12 mouse cellular contexts compared by ENCODE assay signal in the genomic region with DNA sequence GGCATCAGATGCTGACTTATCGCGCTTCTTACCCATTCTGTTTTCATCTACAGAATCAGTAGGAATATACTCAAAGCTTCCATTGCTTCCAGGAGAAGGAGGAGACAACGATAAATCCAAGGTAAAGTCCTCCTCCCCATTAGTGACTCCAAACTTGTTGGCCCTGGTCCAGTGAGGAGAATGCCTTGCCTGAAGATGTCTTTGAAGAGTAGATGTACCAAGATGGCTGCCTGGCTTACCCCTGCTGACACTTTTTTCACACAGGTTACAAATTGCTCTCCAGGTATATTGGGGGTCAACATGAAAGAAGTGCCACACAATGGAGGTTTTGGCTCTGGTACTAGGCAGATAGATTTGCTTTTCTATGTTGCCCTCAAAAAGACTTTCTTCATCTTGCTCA. TPM values are rescaled to one million over a fixed set of nuclear protein-coding genes. Genes with fewer than 3 reads are reported as not detected.
DNase-seq lines count a peak whose midpoint lies in the region; ATAC-seq and TF ChIP-seq lines count a peak whose summit lies in the region.
"Had no signal": no experiment of that assay in that cellular context is flagged by ENCODE, and none has a peak within 500 bp of the region (broad histone marks: within the 10 kb centered on the region; RNA-seq: fewer than 3 reads in every experiment).

No protein-coding gene starts in this region.

- H3K4me1 ChIP-seq in heart, embryonic 14.5 days (ENCODE audit: control insufficient read depth in 2 of 2, insufficient read depth in 2 of 2, low read length in 2 of 2) = peaks cover 15 to 45% of the 10 kb centered on the region in 2 experiments
- H3K4me1 ChIP-seq in lung, embryonic 15.5 days = peaks cover 43% of the 10 kb centered on the region
- H3K4me1 ChIP-seq in lung, adult 2 months (ENCODE audit: control insufficient read depth, insufficient read depth, low read length) = peaks cover 19% of the 10 kb centered on the region
- H3K4me1 ChIP-seq in stomach, embryonic 14.5 days (ENCODE audit: control insufficient read depth, insufficient read depth, low read length) = peaks cover 34% of the 10 kb centered on the region

- H3K9me3 ChIP-seq in heart, embryonic 14.5 days (ENCODE audit: control insufficient read depth, low read length) = no peaks in the 10 kb centered on the region
- no peaks in the 10 kb centered on the region for H3K9me3 ChIP-seq in lung, embryonic 15.5 days
- H3K9me3 ChIP-seq in stomach, embryonic 14.5 days (ENCODE audit: control insufficient read depth, low read depth, low read length) = no peaks in the 10 kb centered on the region
- H3K9me3 ChIP-seq: G1E had no signal

- H3K4me3 ChIP-seq in heart, embryonic 14.5 days (ENCODE audit: control insufficient read depth in 1 of 2, insufficient read depth in 1 of 2, low read depth in 1 of 2, low read length in 2 of 2) = no peak overlapping the region
- H3K4me3 ChIP-seq in lung, embryonic 15.5 days = peak overlapping the region; percentile 3; the same call in 1 of the 2 replicates
- no peak overlapping the region for H3K4me3 ChIP-seq in lung, adult 2 months (replicated peaks; ENCODE audit: extremely low read depth, low read depth, low read length)
- no peak overlapping the region for H3K4me3 ChIP-seq in stomach, embryonic 14.5 days (ENCODE audit: low read depth, low read length)

- no peak overlapping the region for H3K27ac ChIP-seq in heart, embryonic 14.5 days (replicated peaks in 1 of 2; ENCODE audit: control insufficient read depth in 1 of 2, insufficient read depth in 1 of 2, low read depth in 2 of 2, low read length in 2 of 2)
- H3K27ac ChIP-seq in lung, embryonic 15.5 days = no peak overlapping the region
- H3K27ac ChIP-seq in stomach, embryonic 14.5 days (ENCODE audit: low read length) = no peak overlapping the region
- H3K27ac ChIP-seq: liver, embryonic 14.5 days had no signal

- ATAC-seq in heart, embryonic 14.5 days (ENCODE audit: insufficient number of reproducible peaks, insufficient read depth, low FRiP score, low read depth) = no peak
- ATAC-seq in lung, embryonic 15.5 days (ENCODE audit: borderline replicate concordance, extremely low read depth, low FRiP score, low TSS enrichment) = no peak
- ATAC-seq in stomach, embryonic 14.5 days (ENCODE audit: insufficient number of reproducible peaks, insufficient read depth, low FRiP score, low read depth) = no peak
- ATAC-seq: activated CD4-positive, CD25-positive, alpha-beta regulatory T cell, adult 4 months had no signal

- peak overlapping the region; percentile 94 for H3K4me2 ChIP-seq in heart, embryonic 14.5 days (ENCODE audit: low read length)
- peak overlapping the region; percentile 75; the same call in 1 of the 2 replicates for H3K4me2 ChIP-seq in lung, embryonic 15.5 days
- peak overlapping the region; percentile 85; the same call in 1 of the 2 replicates for H3K4me2 ChIP-seq in stomach, embryonic 14.5 days (replicated peaks; ENCODE audit: low read depth, low read length)

- no peak for TF ChIP-seq CTCF in lung, adult 2 months (IDR thresholded peaks at IDR 0.05; ENCODE audit: insufficient read depth, low read length)

- TF ChIP-seq POLR2A in lung, adult 2 months (IDR thresholded peaks at IDR 0.05; ENCODE audit: borderline replicate concordance, extremely low read depth, low read depth, low read length) = no peak

- no peaks in the 10 kb centered on the region for H3K27me3 ChIP-seq in heart, embryonic 14.5 days (ENCODE audit: control insufficient read depth, insufficient read depth, low read length)
- no peaks in the 10 kb centered on the region for H3K27me3 ChIP-seq in lung, embryonic 15.5 days
- H3K27me3 ChIP-seq in stomach, embryonic 14.5 days (ENCODE audit: control insufficient read depth, insufficient read depth, low read length) = no peaks in the 10 kb centered on the region

- H3K36me3 ChIP-seq in heart, embryonic 14.5 days (ENCODE audit: control insufficient read depth, insufficient read depth, low read length) = peaks cover 44% of the 10 kb centered on the region
- H3K36me3 ChIP-seq in lung, embryonic 15.5 days = peaks cover 29% of the 10 kb centered on the region
- peaks cover 28% of the 10 kb centered on the region for H3K36me3 ChIP-seq in stomach, embryonic 14.5 days (ENCODE audit: control insufficient read depth, insufficient read depth, low read length)

- H3K9ac ChIP-seq in heart, embryonic 14.5 days (ENCODE audit: low read length) = peak overlapping the region; percentile 35; the same call in 1 of the 2 replicates
- no peak overlapping the region for H3K9ac ChIP-seq in lung, embryonic 15.5 days
- H3K9ac ChIP-seq in stomach, embryonic 14.5 days (replicated peaks; ENCODE audit: low read depth, low read length) = no peak overlapping the region

- WGBS in heart, embryonic 14.5 days = 73% methylated on average over 3 of the region's 3 CpGs
- 71% methylated on average over 3 of the region's 3 CpGs for WGBS in lung, embryonic 15.5 days
- WGBS in lung, adult 2 months = 77% methylated on average over 3 of the region's 3 CpGs
- WGBS in stomach, embryonic 14.5 days = 84% methylated on average over 3 of the region's 3 CpGs

- DNase-seq in cerebellum, adult 8-10 months = peak; percentile 18
- DNase-seq in cerebellum, adult 11-12 months = no peak
- DNase-seq in heart, postnatal 36 days = no peak
- DNase-seq in lung, adult 2 months = no peak
- DNase-seq in left cerebral cortex, postnatal 10 days (ENCODE audit: extremely low spot score in 1 of 2, low spot score in 2 of 2) = no peak
- DNase-seq: kidney, adult 8-10 months had no signal

- intact Hi-C loops in heart, postnatal 36 days (cut with DNase I) = no loop called here
- intact Hi-C loops in left cerebral cortex, postnatal 10 days (cut with DNase I) = no loop called here

RNA-seq across cellular contexts. Expression of gene Zbed6, which starts 1.8 kb away (rescaled TPM):
- not detected in 2 replicates for polyA plus RNA-seq in heart, embryonic 14.5 days (2014; fragmentation: Nextera tagmentation; extraction: Ambion mirVana)
- total RNA-seq in heart, postnatal 36 days (2021) = 1 to 10 TPM; 2.8 to 5.0 TPM
- not detected in 2 replicates for polyA plus RNA-seq in lung, embryonic 15.5 days (2015; fragmentation: Nextera tagmentation; extraction: Ambion mirVana)
- 2.0 and 4.6 TPM in 2 replicates for polyA plus RNA-seq in lung, adult 2 months (2012; rRNA removed)
- polyA plus RNA-seq in stomach, embryonic 14.5 days (2014; fragmentation: Nextera tagmentation; extraction: Ambion mirVana) = not detected in 2 replicates
- total RNA-seq in left cerebral cortex, postnatal 10 days (2021) = 1 to 10 TPM; 5.6 to 6.0 TPM
- polyA plus RNA-seq: activated CD4-positive, CD25-positive, alpha-beta regulatory T cell, adult 4 months; G1E had no signal

RNA-seq across cellular contexts. Expression of gene Gm38394, which starts 2.2 kb away (rescaled TPM):
- polyA plus RNA-seq in heart, embryonic 14.5 days (2014; fragmentation: Nextera tagmentation; extraction: Ambion mirVana) = 6.9 and 8.0 TPM in 2 replicates
- 10 to 100 TPM; 17.8 to 18.4 TPM for total RNA-seq in heart, postnatal 36 days (2021)
- 5.4 TPM in 2 replicates for polyA plus RNA-seq in lung, embryonic 15.5 days (2015; fragmentation: Nextera tagmentation; extraction: Ambion mirVana)
- 3.4 and 5.3 TPM in 2 replicates for polyA plus RNA-seq in lung, adult 2 months (2012; rRNA removed)
- polyA plus RNA-seq in stomach, embryonic 14.5 days (2014; fragmentation: Nextera tagmentation; extraction: Ambion mirVana) = 18.2 and 18.6 TPM in 2 replicates
- 10 to 100 TPM; 26.0 to 26.8 TPM for total RNA-seq in left cerebral cortex, postnatal 10 days (2021)

RNA-seq across cellular contexts. Expression of gene Lax1, which starts 31.0 kb away (rescaled TPM):
- 0.44 and 0.45 TPM in 2 replicates for polyA plus RNA-seq in heart, embryonic 14.5 days (2014; fragmentation: Nextera tagmentation; extraction: Ambion mirVana)
- total RNA-seq in heart, postnatal 36 days (2021) = under 1 TPM; 0.22 to 0.33 TPM
- 0.18 and 0.75 TPM in 2 replicates for polyA plus RNA-seq in lung, embryonic 15.5 days (2015; fragmentation: Nextera tagmentation; extraction: Ambion mirVana)
- 1.6 and 2.5 TPM in 2 replicates for polyA plus RNA-seq in lung, adult 2 months (2012; rRNA removed)
- 0.35 and 0.42 TPM in 2 replicates for polyA plus RNA-seq in stomach, embryonic 14.5 days (2014; fragmentation: Nextera tagmentation; extraction: Ambion mirVana)
- under 1 TPM; 0.63 to 0.75 TPM for total RNA-seq in left cerebral cortex, postnatal 10 days (2021)
- polyA plus RNA-seq: G1E had no signal

RNA-seq across cellular contexts. Expression of gene Snrpe, which starts 48.8 kb away (rescaled TPM):
- 479 and 493 TPM in 2 replicates for polyA plus RNA-seq in heart, embryonic 14.5 days (2014; fragmentation: Nextera tagmentation; extraction: Ambion mirVana)
- 10 to 100 TPM; 72.0 to 79.2 TPM for total RNA-seq in heart, postnatal 36 days (2021)
- 637 and 708 TPM in 2 replicates for polyA plus RNA-seq in lung, embryonic 15.5 days (2015; fragmentation: Nextera tagmentation; extraction: Ambion mirVana)
- 16.7 and 33.7 TPM in 2 replicates for polyA plus RNA-seq in lung, adult 2 months (2012; rRNA removed)
- polyA plus RNA-seq in stomach, embryonic 14.5 days (2014; fragmentation: Nextera tagmentation; extraction: Ambion mirVana) = 697 and 785 TPM in 2 replicates
- total RNA-seq in left cerebral cortex, postnatal 10 days (2021) = 10 to 100 TPM; 81.4 to 91.9 TPM
